Mouse (Mus musculus): ENCODE results near the gene Hyal1. TPM values are rescaled to one million over a fixed set of nuclear protein-coding genes. Genes with fewer than 3 reads are reported as not detected.

The Hyal1 gene
- total RNA-seq, 2 experiments from 2014 or later = 3.9 to 5.7 TPM

Other genes with a start within 250 kb of the Hyal1 start
- 10 to 100 TPM; 16.8 to 17.0 TPM for gene Hemk1, start 238.6 kb upstream of the Hyal1 start, total RNA-seq (2021)
- gene 6430571L13Rik, start 236.3 kb upstream of the Hyal1 start, total RNA-seq (2021) = 10 to 100 TPM in 1 of 2 experiments, 1 to 10 TPM in 1; 8.9 to 11.4 TPM
- 10 to 100 TPM in 1 of 2 experiments, 1 to 10 TPM in 1; 7.3 to 13.2 TPM for gene Cacna2d2, start 177.3 kb upstream of the Hyal1 start, total RNA-seq (2021)
- gene Tmem115, start 43.0 kb upstream of the Hyal1 start, total RNA-seq (2021) = 10 to 100 TPM; 25.0 to 26.5 TPM
- gene Cyb561d2, start 34.7 kb upstream of the Hyal1 start, total RNA-seq (2021) = 1 to 10 TPM; 5.5 to 6.2 TPM
- 10 to 100 TPM; 12.9 to 16.7 TPM for gene Nprl2, start 34.7 kb upstream of the Hyal1 start, total RNA-seq (2021)
- not detected for gene Zmynd10, start 29.6 kb upstream of the Hyal1 start, total RNA-seq (2021)
- 10 to 100 TPM; 28.8 to 32.0 TPM for gene Rassf1, start 25.4 kb upstream of the Hyal1 start, total RNA-seq (2021)
- 10 to 100 TPM; 25.7 to 26.8 TPM for gene Tusc2, start 13.7 kb upstream of the Hyal1 start, total RNA-seq (2021)
- 10 to 100 TPM; 47.0 to 56.0 TPM for gene Hyal2, start 9.0 kb upstream of the Hyal1 start, total RNA-seq (2021)
- gene Naa80, start 2.0 kb downstream of the Hyal1 start, total RNA-seq (2021) = 10 to 100 TPM; 13.0 to 16.2 TPM
- gene Hyal3, start 3.9 kb downstream of the Hyal1 start, total RNA-seq (2021) = under 1 TPM; 0.41 to 0.79 TPM
- 10 to 100 TPM; 36.9 to 40.7 TPM for gene Ifrd2, start 10.7 kb downstream of the Hyal1 start, total RNA-seq (2021)
- 10 to 100 TPM; 15.4 to 17.3 TPM for gene Sema3b, start 32.3 kb downstream of the Hyal1 start, total RNA-seq (2021)
- gene Gnai2, start 58.4 kb downstream of the Hyal1 start, total RNA-seq (2021) = 100 to 1,000 TPM; 422 to 478 TPM
- gene Slc38a3, start 92.6 kb downstream of the Hyal1 start, total RNA-seq (2021) = 10 to 100 TPM; 20.5 to 22.6 TPM
- gene Gnat1, start 102.8 kb downstream of the Hyal1 start, total RNA-seq (2021) = not detected
- gene Sema3f, start 133.5 kb downstream of the Hyal1 start, total RNA-seq (2021) = 10 to 100 TPM; 19.4 to 22.2 TPM
- 10 to 100 TPM; 57.8 to 66.6 TPM for gene Rbm5, start 194.1 kb downstream of the Hyal1 start, total RNA-seq (2021)

All from heart, postnatal 10 days (tissue).